Mouse (Mus musculus) regulatory T cell (primary cell): ENCODE results near the gene Klhl32.
"Not testable (repeated sequence)": the region's sequence is repeated elsewhere in the genome, so short reads cannot be mapped to it uniquely, and the experiment has no call there.

Experiments
- in situ Hi-C: fragments of 300-600 bp; cut with MboI, MseI; formaldehyde crosslinking; loops from one replicate; pipeline ENCODE4 v1.15.1; 2025; ENCODE audit warnings: high pct_unique_total_duplicates

Gene Klhl32

DNA sequence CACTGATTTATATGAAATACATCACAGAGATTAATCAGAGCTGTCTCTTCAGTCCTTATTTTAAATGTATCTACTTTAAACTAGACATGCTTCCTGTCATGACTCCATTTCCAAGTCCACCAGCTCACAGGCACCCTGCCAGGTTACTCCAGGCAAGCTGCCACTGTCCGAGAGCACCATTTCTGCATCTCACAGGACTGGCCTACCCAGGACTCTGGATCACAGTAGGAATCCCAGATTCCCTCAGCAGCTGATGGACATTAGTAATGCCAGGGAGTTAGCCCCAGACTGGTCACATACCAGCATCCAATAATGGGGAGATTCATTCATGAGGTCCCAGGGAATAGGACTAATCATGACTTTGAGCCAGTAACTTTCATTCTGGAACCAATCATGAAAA lies 54.7 kb downstream of the Klhl32 start:
- in situ Hi-C loops, result no loop called here

DNA sequence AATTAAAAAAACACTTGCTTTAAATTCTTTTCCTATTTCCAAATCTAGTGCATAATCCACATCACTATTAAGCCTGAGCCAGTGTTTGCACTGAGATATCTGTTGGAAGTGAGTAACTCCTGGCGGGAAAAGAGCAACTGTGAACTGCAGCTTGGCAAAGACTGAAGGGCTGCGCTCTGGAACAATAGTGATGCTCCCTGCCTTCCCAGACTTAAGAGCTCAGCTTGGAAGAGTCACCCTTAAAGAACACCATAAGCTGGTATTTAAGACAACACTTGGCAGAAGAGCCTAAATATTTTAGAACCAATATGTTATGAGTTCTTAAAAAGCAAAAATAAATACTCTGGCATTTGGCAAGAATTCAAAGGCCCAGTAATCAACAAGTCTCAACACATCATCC lies 55.7 kb downstream of the Klhl32 start:
- in situ Hi-C loops, result no loop called here

DNA sequence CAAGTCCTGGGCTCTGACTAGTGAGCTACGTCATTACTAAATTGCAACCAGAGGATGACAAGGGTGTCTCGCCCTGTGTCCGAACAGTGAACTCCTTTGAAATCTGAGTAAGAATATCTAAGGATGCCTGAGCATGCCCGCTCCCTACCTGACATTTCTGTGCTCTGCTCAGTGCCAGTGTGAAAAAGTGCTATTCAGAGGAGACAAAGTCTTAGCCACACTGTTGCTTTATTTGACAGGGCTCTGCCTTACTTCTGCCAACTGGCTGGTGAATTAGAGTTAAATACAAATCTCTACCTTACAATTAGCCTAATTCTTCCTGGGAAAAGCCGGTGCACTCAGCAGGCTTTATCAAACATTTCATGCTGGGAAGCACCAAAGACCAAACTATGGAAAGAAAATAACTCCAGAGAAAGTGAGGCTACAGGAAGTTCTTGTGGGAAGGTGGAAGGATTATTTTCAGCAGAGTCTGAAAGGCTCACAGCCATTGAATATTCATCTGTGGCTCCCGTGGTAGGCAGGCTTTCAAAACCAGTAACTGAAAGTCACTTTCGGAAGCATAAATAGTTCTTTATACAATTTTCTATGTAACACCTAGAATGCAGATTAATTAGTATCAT lies 57.1 kb downstream of the Klhl32 start:
- in situ Hi-C loops, result no loop called here

DNA sequence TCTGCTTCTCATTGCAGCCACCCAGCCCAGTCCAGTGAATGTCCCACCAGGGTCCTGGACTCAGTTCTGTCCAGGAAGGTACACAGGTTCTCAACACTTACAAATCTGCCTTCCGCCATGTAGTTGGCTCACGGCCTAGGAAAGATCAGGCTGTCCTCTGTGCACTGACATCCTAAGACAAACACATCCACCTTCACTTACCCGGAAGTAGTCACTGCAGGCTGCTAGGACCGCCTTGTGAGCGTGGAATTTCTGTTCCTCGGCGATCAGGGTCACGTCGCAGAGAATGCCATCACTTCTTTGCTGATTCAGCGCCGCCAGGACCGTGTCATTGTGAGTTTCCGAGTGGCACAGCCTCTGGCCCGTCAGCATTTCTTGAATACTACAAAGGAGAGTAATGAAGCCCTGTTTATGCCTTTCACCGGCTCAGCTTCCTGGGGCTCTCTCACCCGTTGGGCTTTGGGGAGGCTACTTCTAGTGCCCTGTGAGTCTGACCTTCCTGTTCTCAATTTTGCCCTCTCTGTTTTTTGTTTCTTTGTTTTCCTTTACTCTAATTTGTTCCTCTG lies 58.4 kb downstream of the Klhl32 start:
- in situ Hi-C loops, result no loop called here

DNA sequence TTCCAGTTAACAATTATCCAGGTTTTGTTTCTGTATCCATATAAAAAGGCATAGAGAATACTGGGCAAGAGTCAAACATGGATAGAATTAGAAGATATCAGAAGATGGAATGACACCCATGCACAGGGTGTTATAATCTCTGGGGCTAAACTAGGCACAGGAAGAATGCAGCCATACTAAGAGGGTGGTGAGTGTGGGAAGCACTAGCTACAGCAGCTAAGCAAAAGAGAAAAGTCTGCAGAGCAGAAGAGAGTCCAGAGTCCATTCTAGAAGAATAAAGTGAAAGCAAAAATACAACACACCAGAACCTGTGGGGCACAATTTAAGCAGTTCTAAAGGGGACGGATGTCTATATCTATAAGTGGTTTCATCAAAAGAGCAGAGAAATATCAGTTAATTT lies 61.6 kb downstream of the Klhl32 start:
- in situ Hi-C loops, result no loop called here

DNA sequence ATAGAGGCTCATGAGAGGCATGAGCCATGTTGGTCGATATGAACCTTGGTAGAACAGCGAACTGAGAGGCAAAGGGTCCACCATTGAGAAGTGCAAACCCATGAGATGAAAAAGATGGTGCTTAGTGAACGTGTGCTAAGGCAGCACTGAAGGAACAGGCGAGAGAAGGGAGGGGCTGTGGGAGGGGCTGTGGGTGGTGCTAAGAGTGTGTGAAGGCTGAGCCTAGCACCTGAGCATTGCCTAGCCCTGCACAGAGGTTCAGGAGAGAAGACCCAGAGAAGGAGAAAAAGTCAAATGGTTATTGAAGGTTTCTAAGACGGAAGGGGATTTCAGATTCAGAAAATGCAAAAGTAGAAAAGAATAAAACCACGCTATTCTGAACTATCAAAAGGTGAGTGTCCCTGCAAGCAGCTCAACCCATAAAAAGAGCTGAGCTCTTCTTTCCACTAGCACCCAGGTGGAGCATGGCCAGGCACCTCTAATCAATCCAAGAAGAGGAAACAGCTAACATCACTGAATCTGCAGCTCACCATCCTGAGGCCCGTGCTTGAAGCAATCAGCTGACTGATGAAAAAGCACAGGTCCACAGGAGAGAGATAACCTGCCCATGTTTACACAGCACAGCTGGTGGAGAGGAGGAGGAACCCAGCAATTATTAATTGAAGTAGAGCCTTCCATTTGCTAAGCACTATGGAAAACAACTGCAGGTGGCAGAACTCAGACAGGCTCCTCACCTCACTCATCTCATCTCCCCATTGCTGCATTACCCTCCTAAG lies 65.0 kb downstream of the Klhl32 start:
- in situ Hi-C loops, result no loop called here

DNA sequence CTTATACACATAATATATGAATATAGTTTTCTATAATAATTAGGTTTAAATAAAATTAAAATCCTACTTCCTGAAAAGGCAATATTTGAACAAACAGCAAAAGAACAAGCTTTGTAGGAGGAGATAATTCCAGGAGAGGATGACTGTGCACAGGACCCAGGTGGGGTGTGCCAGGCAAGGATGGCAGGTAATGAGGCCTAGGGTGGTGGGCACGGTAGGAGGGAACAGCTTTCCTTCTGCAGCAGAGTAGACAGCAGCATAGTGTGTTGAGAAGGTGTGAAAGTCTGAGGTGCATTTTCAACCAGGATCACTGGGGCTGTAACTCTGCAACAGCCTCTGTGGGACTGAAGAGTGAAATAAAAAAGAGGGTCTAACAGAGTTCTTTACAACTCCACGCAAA lies 85.0 kb downstream of the Klhl32 start:
- in situ Hi-C loops, result no loop called here

DNA sequence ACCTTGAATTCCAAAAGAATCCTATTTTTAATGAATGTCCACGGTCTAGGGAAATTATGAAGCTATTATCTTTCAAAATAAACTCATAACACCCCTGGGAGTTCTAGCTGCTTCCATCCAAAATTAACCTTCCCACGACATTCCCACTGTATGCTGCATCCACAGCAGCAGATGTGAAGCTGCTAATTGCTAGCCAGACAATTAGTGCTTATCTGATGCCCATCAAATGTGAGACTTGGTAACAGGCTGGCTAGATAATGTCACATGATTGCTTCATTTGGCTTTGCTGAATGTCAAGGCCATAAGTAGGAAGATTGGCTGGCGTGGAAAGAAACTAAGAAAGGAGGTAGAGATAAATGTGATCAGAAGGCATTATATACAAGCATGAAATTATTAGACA lies 85.5 kb downstream of the Klhl32 start:
- in situ Hi-C loops, result no loop called here

DNA sequence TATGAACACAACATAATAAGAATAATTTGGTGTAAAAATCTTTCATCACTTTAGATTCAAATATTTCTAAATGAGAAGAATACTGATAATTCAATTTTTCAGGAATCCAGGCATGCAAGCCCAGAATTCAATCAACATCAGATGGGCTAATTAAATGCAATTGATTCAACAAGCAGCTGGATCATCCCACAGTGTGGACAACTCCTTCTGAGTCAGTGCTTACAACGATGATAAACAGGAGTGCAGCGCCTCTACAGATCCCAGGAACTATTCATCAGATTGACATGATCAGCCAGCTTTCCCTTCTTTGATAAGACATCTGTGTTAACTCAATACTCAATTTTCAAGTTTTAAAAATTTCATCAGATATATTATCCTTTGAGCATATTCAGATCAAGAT lies 86.4 kb downstream of the Klhl32 start:
- in situ Hi-C loops, result no loop called here

DNA sequence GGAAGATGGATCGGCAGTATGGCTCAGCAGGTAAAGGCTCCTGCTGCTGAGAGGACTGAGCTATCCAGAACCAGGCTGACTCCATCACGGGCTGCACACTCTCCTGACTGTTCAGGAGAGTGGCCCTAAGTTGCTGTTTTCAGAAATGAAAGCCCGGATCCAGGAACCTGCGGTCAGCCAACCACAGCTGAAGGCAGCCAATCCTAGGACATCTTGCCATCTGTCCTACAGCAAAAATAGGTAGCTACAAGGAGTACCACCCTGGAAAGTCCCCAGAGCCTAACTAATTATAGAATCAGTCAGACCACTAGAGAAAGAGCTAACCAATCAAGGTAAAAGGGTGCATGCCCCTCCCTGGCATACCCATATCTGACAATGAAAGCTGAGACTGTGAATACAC lies 87.5 kb downstream of the Klhl32 start:
- in situ Hi-C loops, result no loop called here

DNA sequence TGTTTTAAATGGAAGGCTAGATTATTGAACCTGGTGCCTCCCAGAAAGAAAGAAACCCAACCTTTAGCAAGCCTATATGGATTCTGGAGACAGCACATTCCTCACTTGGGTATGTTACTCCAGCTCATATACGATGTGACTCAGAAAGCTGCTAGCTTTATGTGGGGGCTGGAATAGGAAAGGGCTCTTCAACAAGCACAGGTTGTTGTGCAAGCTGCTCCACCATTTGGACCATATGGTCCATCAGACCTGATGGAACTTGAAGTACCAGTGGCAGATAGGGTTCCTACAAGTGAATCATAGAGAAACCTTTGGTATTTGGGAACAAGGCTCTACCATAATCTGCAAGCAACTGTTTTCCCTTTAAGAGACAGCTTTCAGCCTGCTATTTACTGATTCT lies 92.0 kb downstream of the Klhl32 start:
- in situ Hi-C loops, result no loop called here

DNA sequence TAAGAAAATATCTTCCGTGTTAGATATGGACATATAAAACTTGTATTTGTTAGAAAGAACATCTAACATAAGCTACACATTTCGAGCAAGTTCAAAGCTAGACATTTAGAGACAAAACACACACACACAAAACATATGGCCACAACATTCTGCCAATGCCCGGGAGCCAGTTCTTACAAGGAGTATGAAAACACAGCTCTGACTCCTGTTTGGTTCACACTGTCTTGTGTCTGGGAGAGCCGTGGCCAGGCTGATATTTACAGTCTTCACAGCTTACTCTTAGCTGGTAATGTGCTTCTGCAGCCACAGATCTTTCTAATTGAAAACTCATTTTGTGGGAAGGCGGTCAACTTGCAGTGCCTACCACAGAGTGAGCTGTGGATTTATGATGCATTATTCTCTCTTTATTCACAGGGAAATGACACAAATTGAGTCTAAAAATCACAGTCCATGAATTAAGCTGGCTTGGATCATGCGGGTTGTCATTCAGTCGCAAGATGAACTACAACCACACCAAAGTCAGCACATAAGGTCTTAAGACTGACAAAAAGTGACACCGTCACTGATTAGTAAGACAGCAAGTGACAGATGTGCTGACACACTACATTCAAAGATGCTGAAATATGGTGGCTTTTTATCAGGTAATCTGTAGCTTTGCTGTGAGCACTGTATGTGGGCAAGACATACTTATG lies 98.3 kb downstream of the Klhl32 start:
- in situ Hi-C loops, result no loop called here

DNA sequence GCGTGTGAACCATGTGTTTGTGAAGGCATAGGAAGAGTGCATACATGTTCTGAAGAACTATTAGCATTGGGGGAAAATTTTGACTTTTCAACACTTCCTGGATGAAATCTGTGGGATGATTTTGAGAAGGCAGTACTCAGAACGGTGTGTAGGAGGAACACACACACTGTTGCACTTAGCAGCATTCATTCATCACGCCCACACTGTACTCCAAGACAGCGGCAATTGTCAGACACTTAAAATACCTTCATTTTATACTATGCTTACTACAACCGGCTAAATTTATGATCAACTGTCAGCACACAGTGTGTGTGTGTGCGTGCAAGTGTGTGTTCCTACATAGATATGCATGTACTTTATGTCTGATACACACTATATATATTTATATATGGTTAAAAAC lies 113.8 kb downstream of the Klhl32 start:
- in situ Hi-C loops, result no loop called here

DNA sequence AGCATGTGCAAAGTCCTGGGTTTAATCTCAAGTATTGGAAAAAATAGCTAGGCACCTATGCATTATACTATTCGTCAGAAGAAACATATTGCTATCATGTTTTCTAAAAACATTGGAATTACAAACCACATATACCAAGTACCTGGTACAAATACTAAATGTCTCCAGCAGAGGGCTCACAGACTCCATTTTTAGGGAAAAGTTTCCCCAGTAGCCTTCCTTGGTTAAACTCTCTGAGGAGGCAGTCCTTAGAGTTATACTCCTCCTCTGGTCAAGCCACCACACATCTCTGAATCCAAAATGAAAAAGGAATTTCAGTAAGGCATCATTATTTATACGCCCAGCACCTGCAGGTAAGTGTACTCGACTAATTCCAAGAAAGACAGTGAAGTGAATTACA lies 130.1 kb downstream of the Klhl32 start:
- in situ Hi-C loops, result no loop called here

DNA sequence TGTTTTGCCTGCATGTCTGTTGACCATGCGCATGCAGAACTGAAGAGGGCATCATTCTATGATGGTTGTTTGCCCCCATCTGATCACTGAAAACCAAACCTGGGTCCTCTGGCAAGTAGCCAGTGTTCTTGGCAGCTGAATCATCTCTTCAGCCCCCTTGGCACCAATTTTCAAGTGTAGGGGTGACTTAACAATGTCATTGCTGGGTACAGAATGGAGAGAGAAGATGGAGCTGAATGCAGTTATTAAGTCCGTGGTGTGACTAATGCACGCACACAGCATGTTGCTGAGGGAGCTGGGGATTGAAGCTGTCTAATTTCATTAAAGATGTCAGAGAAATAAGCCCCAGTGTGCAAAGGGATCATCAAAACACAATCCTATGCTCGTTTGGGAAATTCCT lies 135.4 kb downstream of the Klhl32 start:
- in situ Hi-C loops, result loop anchor here (5.0 kb wide), 1 partner anchor 182 kb away; the partner anchor contains the start of gene Ndufaf4

DNA sequence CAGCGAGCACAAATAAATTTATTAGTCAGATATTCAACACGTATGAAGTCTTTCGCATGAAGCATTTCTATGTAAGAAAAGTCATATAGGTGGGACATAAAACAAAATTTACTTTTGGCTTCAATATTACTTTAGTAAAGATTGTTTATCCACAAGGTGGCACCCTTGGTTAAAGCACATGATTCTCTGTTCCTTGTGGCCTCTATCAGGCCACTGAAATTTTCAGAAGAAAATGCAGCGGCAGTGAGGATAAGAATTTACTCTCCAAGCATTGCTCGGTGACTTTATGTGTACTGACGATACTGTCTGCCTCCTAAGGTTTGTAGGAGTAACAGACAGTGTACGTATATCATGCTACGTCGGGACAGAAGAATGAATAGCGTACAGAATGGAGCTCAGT lies 136.6 kb downstream of the Klhl32 start:
- in situ Hi-C loops, result no loop called here

DNA sequence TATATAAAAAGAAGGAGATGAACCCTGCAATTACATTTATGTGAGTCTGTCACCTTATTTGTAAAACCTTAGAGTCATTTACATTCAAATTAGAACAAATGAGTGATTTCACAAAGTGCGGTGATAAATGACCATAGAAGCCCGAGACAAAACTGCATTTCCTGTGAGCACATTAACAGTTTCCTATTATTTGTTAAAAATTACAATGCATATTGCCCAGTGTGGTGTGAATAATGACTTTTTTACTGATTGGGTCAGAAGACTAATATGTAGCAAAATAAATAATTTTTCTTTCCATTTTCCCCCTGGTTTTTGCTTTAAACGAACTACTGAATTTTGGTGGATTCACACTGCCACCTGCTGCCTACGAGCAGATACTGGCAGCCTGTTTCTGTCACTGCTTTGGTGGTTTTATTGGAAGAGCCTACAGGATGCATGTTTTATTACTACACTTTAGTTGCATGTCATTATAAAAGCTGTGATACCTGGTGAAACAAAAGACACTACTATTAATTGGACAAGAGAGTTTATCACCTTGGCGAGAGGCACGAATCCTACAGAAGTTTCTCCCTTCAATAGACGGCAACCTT lies 152.3 kb downstream of the Klhl32 start:
- in situ Hi-C loops, result no loop called here

DNA sequence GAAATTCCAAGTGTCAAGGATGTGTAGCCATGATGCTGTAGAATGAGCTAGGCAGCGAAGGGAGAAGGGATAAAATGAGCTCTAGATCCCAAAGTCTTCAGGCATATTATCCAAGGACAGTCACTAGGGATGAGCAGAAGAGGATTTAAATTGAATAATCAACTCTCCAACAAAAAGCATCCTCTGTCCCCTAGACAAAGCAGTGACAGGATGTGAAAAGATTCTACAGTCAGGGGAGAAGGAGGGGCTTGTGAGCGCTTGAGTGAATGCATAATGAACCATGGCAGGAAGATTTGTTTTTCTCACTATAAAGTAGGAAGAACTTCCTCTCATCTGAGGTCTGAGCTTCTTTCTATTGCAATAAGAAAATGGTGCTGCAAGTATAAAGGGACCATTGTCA lies 170.8 kb downstream of the Klhl32 start:
- in situ Hi-C loops, result no loop called here

DNA sequence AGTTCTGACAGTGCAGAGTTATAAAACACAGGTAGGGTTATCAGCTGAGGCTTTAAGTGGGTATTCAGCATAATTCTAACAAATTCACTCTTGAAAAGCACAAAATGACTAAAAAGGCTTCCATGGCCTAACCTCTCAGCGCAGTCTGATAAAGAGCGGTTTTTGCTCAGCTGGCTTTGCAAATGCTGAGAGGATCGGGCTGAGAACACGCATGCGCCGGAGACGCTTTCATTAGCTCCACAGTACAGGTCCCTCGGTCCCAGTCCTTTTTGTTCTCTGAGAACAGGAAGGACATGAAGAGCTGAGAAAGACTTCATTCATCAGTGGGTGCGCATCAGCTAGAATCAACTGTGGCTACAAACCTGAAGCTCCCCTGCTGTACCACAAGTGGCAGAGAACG lies 180.9 kb downstream of the Klhl32 start:
- in situ Hi-C loops, result no loop called here

DNA sequence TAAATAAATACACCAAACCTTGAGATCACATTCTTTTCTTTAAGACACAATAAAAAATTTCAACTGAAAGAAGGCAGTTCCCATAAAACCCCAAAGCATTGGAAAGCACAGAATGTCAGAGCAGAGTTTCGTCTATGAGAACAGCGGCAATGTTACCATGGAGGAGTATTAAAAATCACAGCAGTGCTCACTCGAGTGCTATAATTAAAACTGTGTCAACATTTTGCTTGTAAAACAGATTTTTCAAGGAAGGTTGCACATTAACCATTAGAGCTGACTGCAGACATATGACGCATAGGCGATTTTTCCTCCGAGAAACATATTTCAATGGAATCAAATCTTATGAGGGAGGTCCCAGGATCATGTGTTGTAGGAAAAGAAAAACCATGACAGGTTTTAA lies 191.7 kb downstream of the Klhl32 start:
- in situ Hi-C loops, result no loop called here

DNA sequence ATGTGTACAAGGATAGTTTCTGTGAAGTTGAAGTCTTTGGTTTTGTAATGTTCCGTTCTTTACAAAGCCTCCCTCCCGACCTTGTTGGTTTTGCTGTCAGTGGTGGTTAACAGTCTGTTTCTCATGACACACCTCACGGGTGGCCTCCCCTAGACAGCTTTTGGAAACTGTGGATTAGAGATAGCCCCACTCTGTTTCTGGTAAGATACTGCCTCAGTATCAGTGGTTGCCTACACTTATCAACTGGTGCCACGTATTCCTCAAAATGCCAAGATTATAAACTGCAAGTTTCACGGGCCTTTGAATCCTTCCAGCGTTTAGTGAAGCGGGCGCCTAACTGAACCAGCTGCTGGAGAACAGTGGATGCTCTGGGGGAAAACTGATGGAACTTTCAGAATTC lies 206.2 kb downstream of the Klhl32 start:
- in situ Hi-C loops, result not testable (repeated sequence)

DNA sequence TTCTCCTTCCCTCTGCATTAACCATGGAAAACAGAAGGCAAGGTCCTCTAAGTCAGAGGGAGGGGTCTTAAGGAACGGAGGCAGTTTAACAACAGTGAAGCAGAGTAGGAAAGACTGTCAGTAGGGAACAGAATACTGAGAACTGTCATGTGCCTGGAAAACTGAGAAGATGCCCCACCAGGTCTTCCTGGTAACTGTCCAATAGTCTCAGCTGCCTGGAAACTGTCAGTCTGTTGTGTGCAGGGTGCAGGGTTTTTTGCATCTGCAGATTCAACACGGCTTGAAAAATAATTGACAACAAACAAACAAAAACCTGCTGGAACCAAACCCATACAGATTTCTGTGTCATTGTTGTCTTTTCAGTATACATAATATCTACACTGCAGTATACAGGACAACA lies 208.6 kb downstream of the Klhl32 start:
- in situ Hi-C loops, result no loop called here
